In genomic region chr1:156914942-156915341, GRCm38 (mm10) we compare ENCODE assay signal across 20 mouse cellular contexts. TPM values are rescaled to one million over a fixed set of nuclear protein-coding genes. Genes with fewer than 3 reads are reported as not detected.
DNase-seq lines count a peak whose midpoint lies in the region; ATAC-seq and TF ChIP-seq lines count a peak whose summit lies in the region.
"Had no signal": no experiment of that assay in that cellular context is flagged by ENCODE, and none has a peak within 500 bp of the region (broad histone marks: within the 10 kb centered on the region; RNA-seq: fewer than 3 reads in every experiment).

No protein-coding gene starts in this region.

- peak; percentile 66 for DNase-seq in embryonic facial prominence, embryonic 14.5 days (ENCODE audit: low spot score)
- no peak for DNase-seq in embryonic facial prominence, embryonic 10.5 days (ENCODE audit: low spot score)
- no peak for DNase-seq in CH12.LX (ENCODE audit: extremely low read depth)
- peak; percentile 50 for DNase-seq in splenic B cell, adult 2 months (ENCODE audit: low read depth, low spot score)
- no peak for DNase-seq in kidney, adult 9 months
- DNase-seq in midbrain, embryonic 14.5 days = no peak
- DNase-seq: adrenal gland, adult 2 months; adrenal gland, adult 8-10 months; adrenal gland, postnatal 10 days; adrenal gland, postnatal 14 days; adrenal gland, postnatal 25 days; adrenal gland, postnatal 36 days; cerebellum, adult 11 months; cerebellum, adult 11-12 months; cerebellum, adult 18-20 months; cerebellum, adult 2 months had no signal

- TF ChIP-seq CTCF in CH12.LX (conservative IDR thresholded peaks at IDR 0.05 in 1 of 2, IDR thresholded peaks at IDR 0.05 in 1 of 2; ENCODE audit: low read depth in 2 of 2, low read length in 2 of 2) = no peak

- no peak overlapping the region for H3K4me2 ChIP-seq in embryonic facial prominence, embryonic 14.5 days (ENCODE audit: low read depth, low read length)
- H3K4me2 ChIP-seq in CH12.LX (ENCODE audit: insufficient read depth, low read depth, poor library complexity, severe bottlenecking) = peak overlapping the region; percentile 16; the same call in 1 of the 2 replicates
- H3K4me2 ChIP-seq in midbrain, embryonic 14.5 days (ENCODE audit: low read length) = no peak overlapping the region

- no peak for TF ChIP-seq RAD21 in CH12.LX (IDR thresholded peaks at IDR 0.05; ENCODE audit: low read depth, low read length)

- no peaks in the 10 kb centered on the region for H3K27me3 ChIP-seq in embryonic facial prominence, embryonic 14.5 days (replicated peaks; ENCODE audit: control insufficient read depth, insufficient read depth, low read length)
- H3K27me3 ChIP-seq in embryonic facial prominence, embryonic 10.5 days (replicated peaks; ENCODE audit: low read depth, poor library complexity, severe bottlenecking) = no peaks in the 10 kb centered on the region
- H3K27me3 ChIP-seq in CH12.LX (replicated peaks) = no peaks in the 10 kb centered on the region
- H3K27me3 ChIP-seq in splenic B cell, adult 2 months (ENCODE audit: control insufficient read depth, insufficient read depth, low read length, poor library complexity, severe bottlenecking) = no peaks in the 10 kb centered on the region
- H3K27me3 ChIP-seq in midbrain, embryonic 14.5 days (ENCODE audit: control insufficient read depth, insufficient read depth, low read length) = no peaks in the 10 kb centered on the region

- H3K27ac ChIP-seq in embryonic facial prominence, embryonic 14.5 days (replicated peaks; ENCODE audit: low read depth, low read length) = no peak overlapping the region; the same call in 1 of the 2 replicates
- H3K27ac ChIP-seq in embryonic facial prominence, embryonic 10.5 days (replicated peaks) = no peak overlapping the region
- peak overlapping the region; percentile 86 for H3K27ac ChIP-seq in CH12.LX (ENCODE audit: insufficient read depth, low read depth)
- H3K27ac ChIP-seq in midbrain, embryonic 14.5 days (replicated peaks; ENCODE audit: low read depth, low read length) = no peak overlapping the region

- no peaks in the 10 kb centered on the region for H3K4me1 ChIP-seq in embryonic facial prominence, embryonic 14.5 days (ENCODE audit: control insufficient read depth, insufficient read depth, low read length)
- H3K4me1 ChIP-seq in embryonic facial prominence, embryonic 10.5 days = peaks cover 5% of the 10 kb centered on the region; the same call in 1 of the 2 replicates
- peaks cover 28 to 91% of the 10 kb centered on the region in 2 experiments for H3K4me1 ChIP-seq in CH12.LX (ENCODE audit: control insufficient read depth in 1 of 2, insufficient read depth in 2 of 2)
- H3K4me1 ChIP-seq in midbrain, embryonic 14.5 days (ENCODE audit: control insufficient read depth, insufficient read depth, low read length) = no peaks in the 10 kb centered on the region

- no peaks in the 10 kb centered on the region for H3K9me3 ChIP-seq in embryonic facial prominence, embryonic 14.5 days (ENCODE audit: control insufficient read depth, low read length)
- no peaks in the 10 kb centered on the region for H3K9me3 ChIP-seq in embryonic facial prominence, embryonic 10.5 days
- H3K9me3 ChIP-seq in CH12.LX (replicated peaks; ENCODE audit: low read length) = no peaks in the 10 kb centered on the region
- H3K9me3 ChIP-seq in midbrain, embryonic 14.5 days (ENCODE audit: control insufficient read depth, low read length) = no peaks in the 10 kb centered on the region
- H3K9me3 ChIP-seq: G1E had no signal

- H3K4me3 ChIP-seq in embryonic facial prominence, embryonic 14.5 days (ENCODE audit: low read depth, low read length) = no peak overlapping the region
- no peak overlapping the region for H3K4me3 ChIP-seq in embryonic facial prominence, embryonic 10.5 days
- H3K4me3 ChIP-seq in CH12.LX (replicated peaks in 1 of 3; ENCODE audit: low read depth in 2 of 3, low read length in 2 of 3, poor library complexity in 1 of 3) = no peak overlapping the region
- H3K4me3 ChIP-seq in midbrain, embryonic 14.5 days (replicated peaks; ENCODE audit: low read depth, low read length) = no peak overlapping the region

- peaks cover 79% of the 10 kb centered on the region for H3K79me2 ChIP-seq in CH12.LX (replicated peaks; ENCODE audit: control insufficient read depth, extremely low read depth, insufficient read depth, poor library complexity, severe bottlenecking)

- dilution Hi-C loops in CH12.LX (cut with MboI; ENCODE audit: extremely low pct_ligation_motif_present, extremely low pct_unique_long_range_greater_than_20kb, low sequenced_read_pairs) = no loop called here

- H3K36me3 ChIP-seq in embryonic facial prominence, embryonic 14.5 days (ENCODE audit: control insufficient read depth, insufficient read depth, low read length) = no peaks in the 10 kb centered on the region
- H3K36me3 ChIP-seq in embryonic facial prominence, embryonic 10.5 days (replicated peaks) = no peaks in the 10 kb centered on the region
- H3K36me3 ChIP-seq in CH12.LX (replicated peaks in 1 of 2; ENCODE audit: control insufficient read depth in 1 of 2, insufficient read depth in 1 of 2, low read length in 1 of 2) = peaks cover 0 to 10% of the 10 kb centered on the region in 2 experiments
- peaks cover 3% of the 10 kb centered on the region; the same call in 1 of the 2 replicates for H3K36me3 ChIP-seq in splenic B cell, adult 2 months (ENCODE audit: control insufficient read depth, insufficient read depth, low read length, poor library complexity, severe bottlenecking)
- no peaks in the 10 kb centered on the region for H3K36me3 ChIP-seq in midbrain, embryonic 14.5 days (ENCODE audit: control insufficient read depth, insufficient read depth, low read length)
- H3K36me3 ChIP-seq: G1E had no signal

- H3K9ac ChIP-seq in embryonic facial prominence, embryonic 14.5 days (ENCODE audit: low read depth, low read length) = no peak overlapping the region
- H3K9ac ChIP-seq in CH12.LX (ENCODE audit: insufficient read depth, low read depth) = peak overlapping the region; percentile 99
- H3K9ac ChIP-seq in midbrain, embryonic 14.5 days (replicated peaks; ENCODE audit: low read length) = no peak overlapping the region

- 64% methylated on average over 5 of the region's 5 CpGs for WGBS in embryonic facial prominence, embryonic 14.5 days
- WGBS in embryonic facial prominence, embryonic 10.5 days = 76% methylated on average over 5 of the region's 5 CpGs
- 86% methylated on average over 5 of the region's 5 CpGs for WGBS in midbrain, embryonic 14.5 days

- no peak for TF ChIP-seq EP300 in CH12.LX (IDR thresholded peaks at IDR 0.05; ENCODE audit: low read length)

- in situ Hi-C loops in CH12.LX (cut with MboI; ENCODE audit: low pct_ligation_motif_present, low pct_unique_long_range_greater_than_20kb, low sequenced_read_pairs) = no loop called here

- no peak for ATAC-seq in embryonic facial prominence, embryonic 14.5 days (ENCODE audit: low read depth)
- ATAC-seq in midbrain, embryonic 14.5 days (ENCODE audit: low FRiP score, low TSS enrichment) = no peak
- ATAC-seq: activated CD4-positive, CD25-positive, alpha-beta regulatory T cell, adult 4 months; CD4-positive, CD25-positive, alpha-beta regulatory T cell, adult 4 months; Patski had no signal

- no peak for TF ChIP-seq POLR2A in CH12.LX (IDR thresholded peaks at IDR 0.05; ENCODE audit: low read depth, low read length)

TF ChIP-seq in CH12.LX, 34 proteins besides CTCF, POLR2A, EP300 and RAD21:
- TF ChIP-seq IRF4 (IDR thresholded peaks at IDR 0.05; ENCODE audit: low read depth, low read length) = peak; percentile 57; the same call in 1 of the 2 replicates
- TF ChIP-seq MAX (IDR thresholded peaks at IDR 0.05; ENCODE audit: low read length) = no peak

RNA-seq across cellular contexts. Expression of gene Ralgps2, which starts 24.5 kb away (rescaled TPM):
- 69.6 and 79.1 TPM in 2 replicates for polyA plus RNA-seq in embryonic facial prominence, embryonic 14.5 days (2014; fragmentation: Nextera tagmentation; extraction: Ambion mirVana)
- polyA plus RNA-seq in embryonic facial prominence, embryonic 10.5 days (2016; fragmentation: Nextera tagmentation; extraction: Ambion mirVana) = 84.0 and 90.1 TPM in 2 replicates
- 149 and 174 TPM in 2 replicates for total RNA-seq in CH12.LX (2012; rRNA removed)
- total RNA-seq in CH12.LX (2014; rRNA removed) = 65.1 and 71.8 TPM in 2 replicates
- 133 and 137 TPM in 2 replicates for polyA plus RNA-seq in CH12.LX (2012; ENCODE audit: insufficient read length, low read depth)
- 122 and 132 TPM in 2 replicates for polyA plus RNA-seq in midbrain, embryonic 14.5 days (2014; fragmentation: Nextera tagmentation; extraction: Ambion mirVana)

Comparison
In these comparisons a context has a peak if more than half of its experiments do, and no peak if none do; other contexts are left out.
1. DNase-seq: peak in embryonic facial prominence, embryonic 14.5 days (single experiment) and splenic B cell, adult 2 months (single experiment); none in embryonic facial prominence, embryonic 10.5 days (single experiment), CH12.LX (single experiment), kidney, adult 9 months (single experiment) and midbrain, embryonic 14.5 days (single experiment).